Mouse (Mus musculus) MEL (cell line): ENCODE data around the gene Stat1.

Experiments used
- CHD1 ChIP-seq: IDR thresholded peaks from 2 replicates; pipeline ENCODE4 v1.6.1; 2012; ENCODE audit warnings: low read depth, mild to moderate bottlenecking, inconsistent platforms, low read length, improper control_type of control experiment
- CTCF ChIP-seq, 3 experiments: IDR thresholded peaks in 2 of 3; conservative IDR thresholded peaks in 1 of 3; 2 replicates each; pipeline ENCODE4 v1.5.1; 2011 to 2012; ENCODE audit warnings: low read length in 3 of 3, low read depth in 2 of 3, mild to moderate bottlenecking in 2 of 3, improper control_type of control experiment in 1 of 3, inconsistent platforms in 1 of 3, mixed read lengths in 1 of 3, moderate library complexity in 1 of 3; ENCODE audit not compliant: control insufficient read depth in 1 of 3, insufficient read depth in 1 of 3, poor library complexity in 1 of 3, severe bottlenecking in 1 of 3
- GATA1 ChIP-seq: IDR thresholded peaks from 2 replicates; pipeline ENCODE4 v1.6.1; 2011; ENCODE audit warnings: low read depth, low read length, improper control_type of control experiment
- MAFK ChIP-seq: IDR thresholded peaks from 2 replicates; pipeline ENCODE4 v1.6.1; 2011; ENCODE audit warnings: low read depth, mild to moderate bottlenecking, low read length, improper control_type of control experiment, borderline replicate concordance
- POLR2AphosphoS5 ChIP-seq: IDR thresholded peaks from 2 replicates; pipeline ENCODE4 v1.6.1; 2012; ENCODE audit warnings: low read depth, borderline replicate concordance, mild to moderate bottlenecking, inconsistent platforms, low read length, moderate library complexity, mixed read lengths
- USF1 ChIP-seq: IDR thresholded peaks from 2 replicates; pipeline ENCODE4 v1.6.1; 2014; ENCODE audit warnings: low read depth, mild to moderate bottlenecking, inconsistent platforms, low read length, improper control_type of control experiment, moderate library complexity
- ZC3H11A ChIP-seq: IDR thresholded peaks from 2 replicates; pipeline ENCODE4 v1.6.1; 2012; ENCODE audit warnings: low read depth, mild to moderate bottlenecking, inconsistent platforms, low read length, improper control_type of control experiment

GRCm38 (mm10) chr1:52182992-52183391, 63.8 kb downstream of the Stat1 start:
- no peak for TF ChIP-seq GATA1
- TF ChIP-seq CTCF (IDR thresholded peaks at IDR 0.05 in 2 of 3, conservative IDR thresholded peaks at IDR 0.05 in 1 of 3; ENCODE audit: control insufficient read depth in 1 of 3, insufficient read depth in 1 of 3, low read depth in 2 of 3, low read length in 3 of 3, poor library complexity in 1 of 3, severe bottlenecking in 1 of 3): no peak
- TF ChIP-seq CHD1: no peak
- no peak for TF ChIP-seq POLR2AphosphoS5
- TF ChIP-seq MAFK: no peak
- TF ChIP-seq USF1: no peak
- TF ChIP-seq ZC3H11A: no peak
